Mouse (Mus musculus) left cerebral cortex, adult 2 months (tissue): ENCODE data around the gene Senp1. TPM values are rescaled to one million over a fixed set of nuclear protein-coding genes. Genes with fewer than 3 reads are reported as not detected.

Experiments
- DNase-seq, 2 experiments: peaks; one replicate each; pipeline ENCODE4 v3.0.0; 2021 to 2022; ENCODE audit warnings: low spot score in 2 of 2, mixed read lengths in 1 of 2; ENCODE audit errors: extremely low spot score in 1 of 2
- H3K27ac ChIP-seq: fragments of 200-600 bp; 2 replicates; pipeline ENCODE4 v1.8.1; 2022
- H3K4me3 ChIP-seq: fragments of 200-600 bp; 2 replicates; pipeline ENCODE4 v1.8.1; 2022
- CTCF ChIP-seq: fragments of 200-600 bp; IDR thresholded peaks from 2 replicates; pipeline ENCODE4 v1.8.1; 2022; ENCODE audit warnings: antibody characterized with exemption, mild to moderate bottlenecking, moderate library complexity
- intact Hi-C: fragments of 180-260 bp; cut with DNase I; formaldehyde crosslinking; loops from one replicate; pipeline ENCODE4 v1.15.1; 2025
- total RNA-seq, 2 experiments: library from RNA; stranded (reverse); gene quantifications; 2 replicates each; pipeline ENCODE4 v1.2.3; 2021

Gene Senp1
- total RNA-seq, 2 experiments from 2014 or later = 13.6 to 15.6 TPM

- no peak; the same call in 1 of the 2 replicates for TF ChIP-seq CTCF
- H3K27ac ChIP-seq = no peak overlapping the region
- intact Hi-C loops = no loop called here
- no peak overlapping the region for H3K4me3 ChIP-seq
- no peak for DNase-seq
These were observed 101.4 kb downstream of the Senp1 start for GRCm38 (mm10) chr15:97992027-97992711.

DNA sequence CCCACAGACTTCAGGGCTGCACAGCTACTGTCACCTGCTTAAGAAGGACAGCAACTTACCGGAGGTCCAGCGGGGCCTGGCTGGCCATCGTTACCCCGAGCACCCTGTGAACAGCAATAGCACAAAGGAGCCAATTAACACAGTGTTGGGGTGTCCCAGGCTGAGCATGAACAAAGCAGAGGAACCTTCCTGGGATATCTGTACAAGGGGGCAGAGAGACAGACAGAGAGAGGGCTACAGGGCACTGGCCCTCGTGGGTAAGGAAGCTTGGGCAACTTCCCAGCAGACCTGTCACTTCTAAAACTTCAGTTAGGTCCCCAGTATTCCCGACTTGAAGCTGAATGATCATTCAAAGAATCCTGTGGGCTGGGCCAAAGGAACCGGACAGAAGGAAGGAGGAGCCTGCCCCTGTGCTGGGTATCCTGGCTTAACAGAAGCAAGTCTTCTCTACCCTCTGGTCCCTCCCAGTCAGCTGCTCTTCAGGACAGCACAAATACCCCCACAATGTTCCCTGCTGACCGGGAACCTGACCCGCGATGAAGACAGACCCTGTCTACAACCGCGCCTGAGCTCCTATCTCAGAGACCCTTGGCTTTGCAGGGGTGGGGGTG lies 102.2 kb downstream of the Senp1 start:
- Histone ChIP-seq H3K4me3 (no peak overlapping the region), H3K27ac (no peak overlapping the region)
- intact Hi-C loops = no loop called here
- TF ChIP-seq CTCF = no peak
- no peak for DNase-seq

DNA sequence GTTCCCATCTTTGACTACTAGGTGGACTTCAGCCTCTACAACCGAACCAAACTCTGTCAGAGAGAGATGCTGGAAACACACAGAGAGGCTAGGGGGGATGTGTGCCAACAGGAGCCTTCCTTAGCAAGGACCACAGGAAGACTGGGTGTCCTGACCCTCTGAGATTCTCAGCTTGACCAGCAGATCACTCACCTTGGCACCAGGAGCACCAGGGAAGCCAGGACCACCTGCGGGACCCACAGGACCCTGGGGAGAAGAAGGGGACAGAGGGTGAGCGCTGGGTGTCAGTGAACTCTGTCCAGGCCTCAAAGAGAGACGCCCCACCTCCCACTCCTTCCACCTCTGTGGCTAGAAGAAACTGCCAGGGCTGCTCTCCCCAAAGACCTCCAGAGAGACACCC lies 102.8 kb downstream of the Senp1 start:
- DNase-seq = no peak
- no peak overlapping the region for H3K4me3 ChIP-seq
- no peak overlapping the region for H3K27ac ChIP-seq
- intact Hi-C loops = no loop called here
- no peak for TF ChIP-seq CTCF

DNA sequence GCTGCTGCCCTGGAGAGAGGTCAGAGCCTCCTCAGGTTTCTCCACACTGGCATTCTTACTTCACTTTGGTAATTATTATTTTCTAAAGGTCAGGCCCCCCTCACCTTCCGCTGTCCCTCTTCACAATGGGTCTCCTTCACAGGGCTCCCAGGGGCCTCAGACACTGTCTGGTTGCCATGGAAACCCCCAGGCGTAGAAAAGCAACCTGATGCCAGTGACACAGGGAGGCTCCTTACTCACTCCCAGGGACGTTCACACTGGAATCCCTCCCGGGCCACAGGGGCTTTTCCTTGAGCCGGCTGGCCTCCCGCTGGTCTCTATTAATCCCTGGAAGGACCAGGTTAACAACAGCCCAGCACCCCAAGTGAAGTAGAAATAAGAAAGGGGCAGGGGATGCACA lies 103.4 kb downstream of the Senp1 start:
- Histone ChIP-seq H3K27ac (no peak overlapping the region), H3K4me3 (no peak overlapping the region)
- TF ChIP-seq CTCF = no peak
- no peak for DNase-seq
- intact Hi-C loops = no loop called here

GRCm38 (mm10) chr15:97989544-97989943 lies 104.0 kb downstream of the Senp1 start:
- no peak overlapping the region for H3K27ac ChIP-seq
- TF ChIP-seq CTCF = no peak
- DNase-seq = no peak
- intact Hi-C loops = no loop called here
- no peak overlapping the region for H3K4me3 ChIP-seq

Other genes with a start within 250 kb of the Senp1 start
- 10 to 100 TPM; 38.4 to 41.6 TPM for gene Hdac7, start 249.2 kb downstream of the Senp1 start, total RNA-seq
- gene Vdr, start 183.1 kb downstream of the Senp1 start, total RNA-seq = under 1 TPM; 0.32 to 0.79 TPM
- gene Tmem106c, start 129.5 kb downstream of the Senp1 start, total RNA-seq = 10 to 100 TPM; 26.6 to 31.7 TPM
- under 1 TPM; 0.61 to 0.63 TPM for gene Col2a1, start 89.0 kb downstream of the Senp1 start, total RNA-seq
- gene Pfkm, start 1.2 kb downstream of the Senp1 start, total RNA-seq = 100 to 1,000 TPM; 379 to 387 TPM
- gene Asb8, start 71.9 kb upstream of the Senp1 start, total RNA-seq = 10 to 100 TPM; 46.2 to 51.8 TPM
- gene Ccdc184, start 73.4 kb upstream of the Senp1 start, total RNA-seq = 10 to 100 TPM; 20.6 to 21.8 TPM
- gene Olfr288, start 101.8 kb upstream of the Senp1 start, total RNA-seq = not detected
- under 1 TPM in 1 of 2 experiments, not detected in 1; 0.32 TPM for gene Gm44579, start 127.2 kb upstream of the Senp1 start, total RNA-seq
- 1 to 10 TPM; 4.7 to 5.3 TPM for gene Olfr287, start 127.3 kb upstream of the Senp1 start, total RNA-seq
- not detected for gene Olfr286, start 140.7 kb upstream of the Senp1 start, total RNA-seq
- not detected for gene H1fnt, start 163.5 kb upstream of the Senp1 start, total RNA-seq
- 1 to 10 TPM; 6.6 to 8.0 TPM for gene Zfp641, start 202.4 kb upstream of the Senp1 start, total RNA-seq
- not detected for gene Olfr285, start 223.6 kb upstream of the Senp1 start, total RNA-seq
- gene Olfr284, start 247.2 kb upstream of the Senp1 start, total RNA-seq = not detected